21 mouse cellular contexts compared by ENCODE assay signal in genomic region chr10:42139749-42140148, GRCm38 (mm10).
"Had no signal": no experiment of that assay in that cellular context is flagged by ENCODE, and none has a peak within 500 bp of the region (broad histone marks: within the 10 kb centered on the region; RNA-seq: fewer than 3 reads in every experiment).

No protein-coding gene starts in this region.

- H3K27ac ChIP-seq: intestine, embryonic 15.5 days; kidney, embryonic 15.5 days; left cerebral cortex, adult 2 months; limb, embryonic 12.5 days; limb, embryonic 15.5 days; liver, embryonic 13.5 days had no signal

- H3K4me1 ChIP-seq: liver, embryonic 13.5 days had no signal

- DNase-seq: kidney, adult 11 months; kidney, adult 8-10 months; kidney, postnatal 10 days; kidney, postnatal 36 days; layer of hippocampus, postnatal 36 days; liver, embryonic 13.5 days; midbrain, embryonic 14.5 days; right cerebral cortex, adult 18-20 months; right cerebral cortex, postnatal 14 days; right cerebral cortex, postnatal 4 days; thymus, adult 2 months; thymus, postnatal 14 days; thymus, postnatal 4 days had no signal

- H3K9me3 ChIP-seq: intestine, embryonic 15.5 days; kidney, embryonic 15.5 days; limb, embryonic 12.5 days; limb, embryonic 15.5 days; liver, embryonic 13.5 days; lung, embryonic 15.5 days had no signal

- H3K27me3 ChIP-seq: intestine, embryonic 15.5 days; kidney, embryonic 15.5 days; limb, embryonic 12.5 days; limb, embryonic 15.5 days; liver, embryonic 13.5 days; lung, embryonic 15.5 days had no signal

- H3K9ac ChIP-seq: intestine, embryonic 15.5 days; kidney, embryonic 15.5 days; limb, embryonic 12.5 days; limb, embryonic 15.5 days; liver, embryonic 13.5 days; lung, embryonic 15.5 days had no signal

- ATAC-seq: hindbrain, embryonic 16.5 days; intestine, embryonic 15.5 days had no signal

- H3K4me2 ChIP-seq: intestine, embryonic 15.5 days; kidney, embryonic 15.5 days; limb, embryonic 12.5 days; limb, embryonic 15.5 days; liver, embryonic 13.5 days; lung, embryonic 15.5 days; midbrain, embryonic 11.5 days had no signal

- H3K4me3 ChIP-seq: intestine, embryonic 15.5 days; kidney, embryonic 15.5 days; left cerebral cortex, adult 2 months; limb, embryonic 12.5 days; limb, embryonic 15.5 days; liver, embryonic 13.5 days; lung, embryonic 15.5 days had no signal

- H3K36me3 ChIP-seq: intestine, embryonic 15.5 days; kidney, embryonic 15.5 days; limb, embryonic 12.5 days; limb, embryonic 15.5 days; liver, embryonic 13.5 days; lung, embryonic 15.5 days had no signal
